Mouse (Mus musculus): Measurements from ENCODE around the gene Mansc4.
A peak's percentile ranks its signal among the peaks of the same experiment; 100 is the strongest.

Gene Mansc4

GRCm38 (mm10) chr6:147079919-147080318 is 6.9 kb downstream of the Mansc4 start:
- no peak for DNase-seq (ENCODE audit: low read depth, low spot score)

- DNase-seq (ENCODE audit: low read depth, low spot score): no peak
Measured at GRCm38 (mm10) chr6:147076878-147077277, 10.0 kb downstream of the Mansc4 start.

- DNase-seq (ENCODE audit: low read depth, low spot score): no peak
Measured at GRCm38 (mm10) chr6:147075808-147076387, 10.9 kb downstream of the Mansc4 start.

DNA sequence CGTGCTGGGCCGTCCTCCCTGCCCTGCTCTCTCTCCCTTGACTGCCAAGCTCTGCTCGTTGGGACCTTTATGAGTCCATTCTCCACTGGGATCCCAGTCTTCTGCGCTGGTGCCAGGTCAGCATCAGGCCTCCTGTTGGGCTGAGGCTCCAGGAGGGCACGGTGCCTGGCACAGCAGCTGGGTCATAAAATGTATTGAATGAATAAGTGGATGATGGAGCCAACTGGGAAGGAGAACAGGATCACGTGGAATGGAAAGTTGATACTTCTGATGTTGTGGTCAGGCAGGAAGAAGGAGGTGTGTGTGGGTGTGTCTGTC is 21.9 kb downstream of the Mansc4 start:
- DNase-seq (ENCODE audit: low read depth, low spot score): no peak

GRCm38 (mm10) chr6:147064226-147064943 is 22.4 kb downstream of the Mansc4 start:
- no peak for DNase-seq (ENCODE audit: low read depth, low spot score)

- DNase-seq (ENCODE audit: low read depth, low spot score): no peak
Measured at GRCm38 (mm10) chr6:147062694-147063093, 24.1 kb downstream of the Mansc4 start.

GRCm38 (mm10) chr6:147062034-147062433 is 24.8 kb downstream of the Mansc4 start:
- no peak for DNase-seq (ENCODE audit: low read depth, low spot score)

GRCm38 (mm10) chr6:147061630-147062029 is 25.2 kb downstream of the Mansc4 start:
- no peak for DNase-seq (ENCODE audit: low read depth, low spot score)

DNA sequence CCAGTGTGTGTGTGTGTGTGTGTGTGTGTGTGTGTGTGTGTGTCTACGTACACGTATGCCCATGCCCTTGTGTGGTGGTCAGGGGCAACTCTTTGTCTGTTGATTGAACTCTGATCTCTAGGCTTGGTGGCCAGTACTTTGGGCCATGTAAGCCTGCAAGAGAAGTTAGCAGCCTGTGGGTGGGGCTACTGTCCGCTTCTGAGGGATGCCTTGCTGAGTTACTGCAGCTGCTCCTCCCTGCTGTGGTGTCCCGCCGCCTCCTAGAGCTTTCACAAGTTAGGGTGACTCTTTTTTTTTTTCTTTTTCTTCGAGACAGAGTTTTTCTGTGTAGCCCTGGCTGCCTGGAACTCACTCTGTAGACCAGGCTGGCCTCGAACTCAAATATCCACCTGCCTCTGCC is 27.5 kb downstream of the Mansc4 start:
- no peak for DNase-seq (ENCODE audit: low read depth, low spot score)

DNA sequence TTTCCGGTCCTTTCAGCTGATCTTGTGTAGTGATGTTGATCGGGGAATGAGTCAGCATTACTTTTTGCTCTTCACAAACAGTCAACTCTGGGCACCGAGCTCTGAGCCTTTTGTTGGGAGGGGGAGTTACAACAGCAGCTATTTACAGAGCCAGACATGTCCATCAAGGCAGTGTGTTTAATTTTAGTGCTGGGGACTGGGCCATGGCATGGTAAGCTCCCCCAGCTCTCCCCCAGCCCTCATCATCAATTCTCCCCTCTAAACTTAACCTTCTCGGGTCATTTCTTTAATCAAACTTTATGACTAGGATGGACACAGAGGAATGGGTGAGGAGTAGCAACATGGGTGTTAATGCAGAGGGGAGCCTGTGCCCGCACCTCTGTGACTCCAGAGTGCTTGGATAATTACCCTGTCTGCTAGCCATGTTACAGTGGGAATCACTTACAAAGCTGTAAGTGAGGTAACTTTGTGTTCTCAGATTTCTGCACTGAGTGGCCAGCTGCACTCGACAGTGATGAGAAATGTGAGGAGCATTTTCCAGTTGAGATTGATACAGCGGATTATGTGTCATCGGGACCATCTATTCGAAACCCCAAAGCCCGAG is 31.4 kb downstream of the Mansc4 start:
- no peak for DNase-seq (ENCODE audit: low read depth, low spot score)

DNA sequence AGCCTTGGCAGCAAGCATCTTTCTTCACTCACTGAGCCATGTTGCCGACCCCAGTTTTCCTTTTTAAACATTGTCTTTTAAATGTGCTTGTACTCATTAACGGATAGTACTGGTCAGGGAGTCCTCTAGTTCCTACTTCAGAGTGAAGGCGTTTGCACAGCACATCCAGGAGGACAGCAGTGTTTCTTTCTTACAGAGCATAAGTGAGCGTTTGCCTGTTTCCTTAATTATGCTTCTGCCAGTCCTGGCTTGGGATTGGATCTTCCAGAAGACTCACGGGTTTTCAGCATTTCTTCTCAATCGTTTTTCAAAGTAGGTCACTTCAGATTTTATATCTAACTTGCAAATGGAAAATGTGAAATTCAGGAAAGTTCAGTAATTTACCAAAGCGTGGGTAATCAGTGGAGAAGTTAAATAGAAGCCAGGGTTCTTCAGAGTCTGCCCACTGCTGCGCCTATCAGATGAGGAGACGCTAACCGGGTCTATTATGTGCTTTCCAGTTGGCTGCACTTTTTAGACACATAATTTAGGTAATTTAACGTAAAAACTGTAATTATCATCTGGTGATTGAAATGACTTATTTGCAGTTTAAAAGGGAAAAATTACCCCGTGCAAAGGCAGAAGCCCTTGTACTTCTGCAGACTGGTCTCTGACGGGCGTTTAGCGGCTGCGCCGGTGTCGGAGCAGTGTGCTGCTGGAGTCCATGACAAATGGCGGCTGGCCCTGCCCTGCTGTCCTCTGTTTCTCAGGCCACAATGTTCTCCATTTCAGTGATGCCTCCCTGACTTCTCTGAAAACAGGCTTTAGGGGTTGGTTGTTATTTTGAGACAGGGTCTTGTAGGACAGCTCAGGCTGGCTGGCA is 32.8 kb downstream of the Mansc4 start:
- no peak for DNase-seq (ENCODE audit: low read depth, low spot score)

DNA sequence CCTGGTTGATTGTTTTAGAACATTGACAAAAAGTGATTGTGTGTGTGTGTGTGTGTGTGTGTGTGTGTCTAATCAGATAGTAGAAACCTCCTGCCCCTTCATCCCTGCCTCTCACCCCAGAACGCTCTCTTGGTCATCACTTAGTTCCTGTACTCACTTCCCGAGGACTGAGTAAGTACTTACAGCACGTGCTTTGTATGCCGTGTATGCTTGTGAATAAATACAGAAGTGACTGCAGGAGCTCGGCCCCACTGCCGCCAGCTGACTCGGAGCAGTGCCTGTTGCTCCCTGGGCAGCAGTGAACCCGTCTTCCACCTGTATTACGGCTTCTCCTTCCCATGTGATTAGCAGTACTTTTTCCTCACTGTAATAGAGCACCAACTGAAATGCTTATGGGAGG is 34.4 kb downstream of the Mansc4 start:
- DNase-seq (ENCODE audit: low read depth, low spot score): no peak

DNA sequence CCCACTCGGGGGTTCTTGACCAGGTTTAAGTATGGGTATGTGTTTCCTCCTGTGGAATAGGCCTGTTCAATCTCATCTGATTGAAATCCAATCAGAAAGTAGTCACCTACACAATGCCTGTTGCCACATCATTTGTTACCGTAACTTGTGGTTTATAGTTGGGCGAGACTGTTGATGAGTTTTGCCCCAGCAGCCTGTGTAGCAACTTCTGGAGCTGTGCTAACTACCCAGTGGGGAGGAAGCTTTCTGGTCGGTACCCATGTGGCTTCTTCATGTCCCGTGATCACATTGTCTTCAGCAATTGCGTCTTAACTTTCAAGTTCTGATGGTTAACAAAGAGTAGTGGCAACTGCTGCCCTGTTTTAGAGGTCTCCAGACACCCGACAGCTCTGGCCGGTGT is 35.2 kb downstream of the Mansc4 start:
- DNase-seq (ENCODE audit: low read depth, low spot score): no peak

- no peak for DNase-seq (ENCODE audit: low read depth, low spot score)
Measured at GRCm38 (mm10) chr6:147049239-147049805, 37.5 kb downstream of the Mansc4 start.

DNA sequence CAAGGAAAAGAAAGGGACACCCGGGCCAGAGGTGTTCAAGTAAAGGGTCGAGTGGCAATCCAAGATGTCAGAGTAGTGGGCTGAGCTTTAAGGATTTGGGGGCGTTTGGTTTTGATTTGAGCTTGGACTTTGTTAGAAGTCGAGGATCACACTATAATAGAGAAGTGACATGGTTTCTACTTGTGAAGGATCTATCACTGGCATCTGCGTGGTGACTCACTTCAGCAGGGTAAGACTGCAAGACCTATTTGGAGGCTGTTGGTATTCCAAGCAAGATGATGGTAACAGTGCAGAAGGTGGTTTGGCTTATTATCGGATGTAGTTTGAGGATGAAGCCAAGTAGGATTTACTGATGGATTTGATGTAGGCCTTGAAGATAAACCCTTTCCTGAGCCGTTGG is 43.2 kb downstream of the Mansc4 start:
- DNase-seq (ENCODE audit: low read depth, low spot score): no peak

- peak; percentile 89 for DNase-seq (ENCODE audit: low read depth, low spot score)
Measured at GRCm38 (mm10) chr6:147042291-147043290, 44.2 kb downstream of the Mansc4 start, which contains the start of gene Mrps35. Gene Mrps35 (plus strand): TSS chr6:147042764.

DNA sequence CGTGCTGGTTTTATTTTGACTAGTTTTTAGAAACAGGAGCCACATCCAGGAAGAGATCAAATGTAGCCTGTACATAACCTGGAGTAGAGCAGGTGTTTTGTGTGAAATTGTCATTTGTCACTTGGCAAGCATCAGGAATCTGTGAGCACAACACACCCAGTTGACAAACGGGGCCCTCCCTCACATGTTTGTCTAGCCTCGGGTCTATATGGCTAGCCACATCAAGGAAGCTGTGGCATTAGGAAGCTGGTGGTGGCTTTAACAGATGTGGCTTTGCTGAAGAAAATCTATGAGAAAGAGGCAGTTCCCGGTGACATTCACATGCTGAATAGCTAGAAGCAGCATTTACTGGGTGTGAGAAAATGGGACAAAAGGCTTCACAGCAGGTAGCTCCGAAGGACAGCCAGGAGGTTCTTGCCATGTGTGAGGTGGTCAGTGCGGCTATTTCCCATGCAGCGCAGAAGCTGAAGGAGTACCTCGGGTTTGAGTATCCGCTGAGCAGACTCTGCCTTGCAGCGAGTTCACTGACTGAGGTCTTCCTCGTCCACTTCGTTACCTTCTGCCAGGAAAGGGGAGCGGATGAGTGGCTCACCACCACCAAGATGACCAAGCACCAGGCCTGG is 54.4 kb downstream of the Mansc4 start, which contains the start of gene Rep15:
TSS of gene Rep15 (plus strand) at position 282 of the 623 bp plus-strand sequence.
- DNase-seq (ENCODE audit: low read depth, low spot score): peak; percentile 10

DNA sequence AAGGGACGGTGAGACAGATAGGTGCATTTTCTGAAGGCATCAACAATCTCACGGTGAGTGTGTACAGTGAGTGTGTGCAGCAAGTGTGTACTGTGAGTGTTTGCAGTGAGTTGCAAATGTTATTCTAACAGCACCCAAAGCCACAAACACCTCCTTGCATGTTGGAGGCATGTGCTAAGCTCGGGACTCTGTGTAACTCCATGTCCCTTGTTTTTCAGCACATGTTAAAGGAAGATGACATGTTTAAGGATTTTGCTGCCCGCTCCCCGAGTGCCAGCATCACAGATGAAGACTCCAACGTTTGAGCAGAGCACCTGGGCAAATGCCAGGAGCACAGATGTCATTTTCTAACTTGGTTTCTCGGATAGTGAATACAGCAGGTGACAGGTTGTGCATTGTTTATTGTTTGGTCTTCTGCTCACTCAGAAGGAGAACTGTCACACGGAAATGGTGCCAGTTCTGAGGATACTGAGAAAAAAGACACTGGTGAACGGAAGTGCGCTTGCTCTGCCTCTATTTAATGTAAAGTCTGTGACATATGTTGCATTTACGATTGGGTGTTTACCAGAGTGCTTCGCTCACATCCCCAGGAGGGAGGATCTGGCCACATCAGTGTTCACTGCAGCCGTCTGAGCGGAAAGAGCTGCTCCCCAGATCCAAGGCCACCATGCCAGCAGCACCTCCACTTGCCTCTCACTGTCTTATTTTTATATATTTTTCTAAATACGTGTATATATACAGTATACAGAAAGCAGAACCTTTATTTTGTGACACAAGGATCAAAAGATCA is 56.5 kb downstream of the Mansc4 start:
- no peak for DNase-seq (ENCODE audit: low read depth, low spot score)

GRCm38 (mm10) chr6:147029591-147029990 is 57.2 kb downstream of the Mansc4 start:
- DNase-seq (ENCODE audit: low read depth, low spot score): no peak

Data from mesoderm, embryonic 11.5 days (tissue).